13 mouse cellular contexts compared by ENCODE assay signal in the genomic region with DNA sequence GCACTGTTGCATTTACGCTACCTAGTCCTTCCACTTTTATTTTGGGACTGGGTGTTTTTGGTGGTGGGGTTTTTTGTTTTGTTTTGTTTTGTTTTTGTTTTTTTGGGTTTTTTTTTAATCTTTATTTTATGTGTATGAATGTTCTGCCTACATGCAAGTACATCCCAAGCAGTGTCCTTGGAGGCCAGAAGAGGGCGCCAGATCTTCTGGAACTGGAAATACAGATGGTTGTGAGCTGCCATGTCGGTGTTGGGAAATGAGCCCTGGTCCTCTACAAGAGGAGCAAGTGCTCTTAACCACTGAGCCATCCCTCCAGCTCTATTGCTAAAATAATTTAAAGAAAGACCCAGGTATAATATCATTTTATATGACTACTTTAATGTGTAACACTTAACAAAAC. TPM values are rescaled to one million over a fixed set of nuclear protein-coding genes. Genes with fewer than 3 reads are reported as not detected.
DNase-seq lines count a peak whose midpoint lies in the region; ATAC-seq and TF ChIP-seq lines count a peak whose summit lies in the region.
"Had no signal": no experiment of that assay in that cellular context is flagged by ENCODE, and none has a peak within 500 bp of the region (broad histone marks: within the 10 kb centered on the region; RNA-seq: fewer than 3 reads in every experiment).

No protein-coding gene starts in this region.

- 66% methylated on average over 3 of the region's 3 CpGs for WGBS in kidney, adult 2 months
- 60% methylated on average over 3 of the region's 3 CpGs for WGBS in midbrain, embryonic 11.5 days

- in situ Hi-C loops in CH12.LX (cut with MboI; ENCODE audit: low pct_ligation_motif_present, low pct_unique_long_range_greater_than_20kb, low sequenced_read_pairs): no loop called here

- ATAC-seq in midbrain, embryonic 11.5 days (ENCODE audit: low FRiP score): no peak
- ATAC-seq: midbrain, embryonic 15.5 days had no signal

- H3K36me3 ChIP-seq in kidney, adult 2 months (ENCODE audit: control insufficient read depth, insufficient read depth, low read length): no peaks in the 10 kb centered on the region
- no peaks in the 10 kb centered on the region for H3K36me3 ChIP-seq in CH12.LX (replicated peaks in 1 of 2; ENCODE audit: control insufficient read depth in 1 of 2, insufficient read depth in 1 of 2, low read length in 1 of 2)
- no peaks in the 10 kb centered on the region for H3K36me3 ChIP-seq in midbrain, embryonic 11.5 days (ENCODE audit: control insufficient read depth, insufficient read depth, low read length)

- no peak overlapping the region for H3K27ac ChIP-seq in kidney, adult 2 months (ENCODE audit: insufficient read depth, low read depth, low read length)
- H3K27ac ChIP-seq in CH12.LX (ENCODE audit: insufficient read depth, low read depth): no peak overlapping the region
- no peak overlapping the region for H3K27ac ChIP-seq in cortical plate, adult 2 months (ENCODE audit: insufficient read depth, low read length)
- H3K27ac ChIP-seq in midbrain, embryonic 11.5 days (ENCODE audit: low read depth, low read length): no peak overlapping the region
- H3K27ac ChIP-seq: midbrain, embryonic 15.5 days had no signal

- dilution Hi-C loops in CH12.LX (cut with MboI; ENCODE audit: extremely low pct_ligation_motif_present, extremely low pct_unique_long_range_greater_than_20kb, low sequenced_read_pairs): no loop called here

- no peaks in the 10 kb centered on the region for H3K27me3 ChIP-seq in kidney, adult 2 months (replicated peaks; ENCODE audit: control insufficient read depth, insufficient read depth, low read length)
- peaks cover 72% of the 10 kb centered on the region for H3K27me3 ChIP-seq in CH12.LX (replicated peaks)
- no peaks in the 10 kb centered on the region for H3K27me3 ChIP-seq in midbrain, embryonic 11.5 days (ENCODE audit: control insufficient read depth, insufficient read depth, low read length)
- H3K27me3 ChIP-seq: midbrain, embryonic 15.5 days had no signal

- H3K4me3 ChIP-seq in kidney, adult 2 months (ENCODE audit: insufficient read depth, low read depth, low read length): no peak overlapping the region
- H3K4me3 ChIP-seq in CH12.LX (replicated peaks in 1 of 3; ENCODE audit: low read depth in 2 of 3, low read length in 2 of 3, poor library complexity in 1 of 3): no peak overlapping the region
- H3K4me3 ChIP-seq in cortical plate, adult 2 months (ENCODE audit: insufficient read depth, low read length): no peak overlapping the region
- no peak overlapping the region for H3K4me3 ChIP-seq in midbrain, embryonic 11.5 days (ENCODE audit: low read depth, low read length)
- H3K4me3 ChIP-seq: midbrain, embryonic 15.5 days had no signal

- no peak overlapping the region for H3K4me2 ChIP-seq in CH12.LX (ENCODE audit: insufficient read depth, low read depth, poor library complexity, severe bottlenecking)
- no peak overlapping the region for H3K4me2 ChIP-seq in midbrain, embryonic 11.5 days
- H3K4me2 ChIP-seq: midbrain, embryonic 15.5 days had no signal

- no peak overlapping the region for H3K9ac ChIP-seq in CH12.LX (ENCODE audit: insufficient read depth, low read depth)
- H3K9ac ChIP-seq in midbrain, embryonic 11.5 days (ENCODE audit: low read length): no peak overlapping the region
- H3K9ac ChIP-seq: midbrain, embryonic 15.5 days had no signal

- DNase-seq in kidney, adult 2 months: peak; percentile 23
- DNase-seq in kidney, adult 9 months: no peak
- peak; percentile 74 for DNase-seq in 416B (ENCODE audit: low read depth)
- DNase-seq in CH12.LX (ENCODE audit: extremely low read depth): peak; percentile 38
- DNase-seq in ovary, postnatal 36 days (ENCODE audit: low spot score): no peak
- DNase-seq in midbrain, embryonic 11.5 days (ENCODE audit: low spot score, missing footprints): no peak
- DNase-seq: heart, adult 18-20 months; kidney, adult 11 months; right cerebral cortex, adult 18-20 months had no signal

- peak; percentile 49 for TF ChIP-seq CTCF in kidney, adult 2 months (conservative IDR thresholded peaks at IDR 0.05; ENCODE audit: insufficient read depth, insufficient read length, low read depth, low read length)
- peak; percentile 17 to 58; a peak in 2 of 4 replicates for TF ChIP-seq CTCF in CH12.LX (conservative IDR thresholded peaks at IDR 0.05 in 1 of 2, IDR thresholded peaks at IDR 0.05 in 1 of 2; ENCODE audit: low read depth in 2 of 2, low read length in 2 of 2)
- TF ChIP-seq CTCF in cortical plate, adult 2 months (IDR thresholded peaks at IDR 0.05; ENCODE audit: extremely low read depth, insufficient read depth, low read length): peak; percentile 27; the same call in 1 of the 2 replicates

- H3K79me2 ChIP-seq in CH12.LX (replicated peaks; ENCODE audit: control insufficient read depth, extremely low read depth, insufficient read depth, poor library complexity, severe bottlenecking): no peaks in the 10 kb centered on the region

- H3K9me3 ChIP-seq in CH12.LX (replicated peaks; ENCODE audit: low read length): no peaks in the 10 kb centered on the region
- H3K9me3 ChIP-seq in midbrain, embryonic 11.5 days (ENCODE audit: control insufficient read depth, low read length): no peaks in the 10 kb centered on the region
- H3K9me3 ChIP-seq: midbrain, embryonic 15.5 days had no signal

- TF ChIP-seq RAD21 in CH12.LX (IDR thresholded peaks at IDR 0.05; ENCODE audit: low read depth, low read length): peak; percentile 16

- peaks cover 4% of the 10 kb centered on the region; the same call in 1 of the 2 replicates for H3K4me1 ChIP-seq in kidney, adult 2 months (ENCODE audit: control insufficient read depth, insufficient read depth, low read length)
- no peaks in the 10 kb centered on the region for H3K4me1 ChIP-seq in CH12.LX (ENCODE audit: control insufficient read depth in 1 of 2, insufficient read depth in 2 of 2)
- no peaks in the 10 kb centered on the region for H3K4me1 ChIP-seq in cortical plate, adult 2 months (ENCODE audit: control insufficient read depth, insufficient read depth, low read length)
- no peaks in the 10 kb centered on the region for H3K4me1 ChIP-seq in midbrain, embryonic 11.5 days (ENCODE audit: control insufficient read depth, insufficient read depth, low read length)
- H3K4me1 ChIP-seq: midbrain, embryonic 15.5 days had no signal

- TF ChIP-seq EP300 in CH12.LX (IDR thresholded peaks at IDR 0.05; ENCODE audit: low read length): no peak

- TF ChIP-seq POLR2A in kidney, adult 2 months (IDR thresholded peaks at IDR 0.05; ENCODE audit: low read depth, low read length): no peak
- TF ChIP-seq POLR2A in CH12.LX (IDR thresholded peaks at IDR 0.05; ENCODE audit: low read depth, low read length): no peak
- no peak for TF ChIP-seq POLR2A in cortical plate, adult 2 months (IDR thresholded peaks at IDR 0.05; ENCODE audit: extremely low read depth, insufficient read depth, low read length)

TF ChIP-seq in CH12.LX, 34 proteins besides CTCF, POLR2A, EP300 and RAD21:
- TF ChIP-seq SIN3A (IDR thresholded peaks at IDR 0.05; ENCODE audit: low read length) (no peak), SMC3 (IDR thresholded peaks at IDR 0.05; ENCODE audit: low read depth, low read length) (peak; percentile 30)

RNA-seq across cellular contexts. Expression of a gene that starts 16.5 kb away (rescaled TPM):
- 56.4 and 69.9 TPM in 2 replicates for polyA plus RNA-seq in kidney, adult 2 months (2012; rRNA removed)
- total RNA-seq in CH12.LX (2012; rRNA removed) (12.4 and 12.7 TPM in 2 replicates), CH12.LX (2014; rRNA removed) (22.7 and 23.8 TPM in 2 replicates)
- 31.8 and 33.8 TPM in 2 replicates for polyA plus RNA-seq in CH12.LX (2012; ENCODE audit: insufficient read length, low read depth)
- 90.6 and 93.4 TPM in 2 replicates for polyA plus RNA-seq in cortical plate, adult 2 months (2012; rRNA removed)
- 7.9 and 8.0 TPM in 2 replicates for polyA plus RNA-seq in midbrain, embryonic 11.5 days (2014; fragmentation: Nextera tagmentation; extraction: Ambion mirVana)

RNA-seq across cellular contexts. Expression of a gene that starts 24.0 kb away (rescaled TPM):
- 108 and 113 TPM in 2 replicates for polyA plus RNA-seq in kidney, adult 2 months (2012; rRNA removed)
- total RNA-seq in CH12.LX (2012; rRNA removed) (289 and 331 TPM in 2 replicates), CH12.LX (2014; rRNA removed) (211 and 220 TPM in 2 replicates)
- 453 and 463 TPM in 2 replicates for polyA plus RNA-seq in CH12.LX (2012; ENCODE audit: insufficient read length, low read depth)
- polyA plus RNA-seq in cortical plate, adult 2 months (2012; rRNA removed): 69.2 and 71.0 TPM in 2 replicates
- polyA plus RNA-seq in midbrain, embryonic 11.5 days (2014; fragmentation: Nextera tagmentation; extraction: Ambion mirVana): 188 TPM in 2 replicates

RNA-seq across cellular contexts. Expression of a gene that starts 27.6 kb away (rescaled TPM):
- polyA plus RNA-seq in kidney, adult 2 months (2012; rRNA removed): 0.12 and 0.14 TPM in 2 replicates
- total RNA-seq in CH12.LX (2012; rRNA removed) (0.38 and 0.42 TPM in 2 replicates), CH12.LX (2014; rRNA removed) (not detected in 2 replicates)
- 0.07 TPM in 1 of 2 replicates, not detected in the other for polyA plus RNA-seq in CH12.LX (2012; ENCODE audit: insufficient read length, low read depth)
- 33.8 and 34.2 TPM in 2 replicates for polyA plus RNA-seq in cortical plate, adult 2 months (2012; rRNA removed)
- 2.0 and 2.1 TPM in 2 replicates for polyA plus RNA-seq in midbrain, embryonic 11.5 days (2014; fragmentation: Nextera tagmentation; extraction: Ambion mirVana)
- total RNA-seq: heart, adult 18-20 months had no signal
- polyA plus RNA-seq: limb, embryonic 11.5 days had no signal

RNA-seq across cellular contexts. Expression of a gene that starts 31.9 kb away (rescaled TPM):
- polyA plus RNA-seq in kidney, adult 2 months (2012; rRNA removed): 0.03 TPM in 1 of 2 replicates, not detected in the other
- total RNA-seq in CH12.LX (2012; rRNA removed) (0.04 and 0.08 TPM in 2 replicates), CH12.LX (2014; rRNA removed) (not detected in 2 replicates)
- 0.08 and 0.09 TPM in 2 replicates for polyA plus RNA-seq in CH12.LX (2012; ENCODE audit: insufficient read length, low read depth)
- polyA plus RNA-seq in cortical plate, adult 2 months (2012; rRNA removed): not detected in 2 replicates
- 0.14 and 0.25 TPM in 2 replicates for polyA plus RNA-seq in midbrain, embryonic 11.5 days (2014; fragmentation: Nextera tagmentation; extraction: Ambion mirVana)
- total RNA-seq: adrenal gland, postnatal 4 days; heart, adult 18-20 months had no signal

RNA-seq across cellular contexts. Expression of a gene that starts 51.8 kb away (rescaled TPM):
- 3.6 and 3.9 TPM in 2 replicates for polyA plus RNA-seq in kidney, adult 2 months (2012; rRNA removed)
- 1.4 and 2.8 TPM in 2 replicates for total RNA-seq in CH12.LX (2012; rRNA removed)
- not detected in 2 replicates for total RNA-seq in CH12.LX (2014; rRNA removed)
- polyA plus RNA-seq in CH12.LX (2012; ENCODE audit: insufficient read length, low read depth): 0.14 and 0.20 TPM in 2 replicates
- 0.95 and 1.1 TPM in 2 replicates for polyA plus RNA-seq in cortical plate, adult 2 months (2012; rRNA removed)
- 2.4 and 3.2 TPM in 2 replicates for polyA plus RNA-seq in midbrain, embryonic 11.5 days (2014; fragmentation: Nextera tagmentation; extraction: Ambion mirVana)

Comparison
In these comparisons a context has a peak if more than half of its experiments do, and no peak if none do; other contexts are left out.
1. DNase-seq: peak in kidney, adult 2 months (single experiment), 416B (single experiment) and CH12.LX (single experiment); none in kidney, adult 9 months (single experiment), ovary, postnatal 36 days (single experiment) and midbrain, embryonic 11.5 days (single experiment).
2. RNA of a gene that starts 27.6 kb away (polyA plus RNA-seq): 33.8 to 34.2 TPM in cortical plate, adult 2 months; 2.0 to 2.1 TPM in midbrain, embryonic 11.5 days, 0.12 to 0.14 TPM in kidney, adult 2 months and 0.07 TPM in CH12.LX; every median in the first group is over 10 times any median in the second.
3. Peak in every context shown above with its lines, with median percentiles within 50 percentile points of each other: CTCF ChIP-seq.